Mouse (Mus musculus): Measurements from ENCODE around the gene Hes6.

Gene Hes6

DNA sequence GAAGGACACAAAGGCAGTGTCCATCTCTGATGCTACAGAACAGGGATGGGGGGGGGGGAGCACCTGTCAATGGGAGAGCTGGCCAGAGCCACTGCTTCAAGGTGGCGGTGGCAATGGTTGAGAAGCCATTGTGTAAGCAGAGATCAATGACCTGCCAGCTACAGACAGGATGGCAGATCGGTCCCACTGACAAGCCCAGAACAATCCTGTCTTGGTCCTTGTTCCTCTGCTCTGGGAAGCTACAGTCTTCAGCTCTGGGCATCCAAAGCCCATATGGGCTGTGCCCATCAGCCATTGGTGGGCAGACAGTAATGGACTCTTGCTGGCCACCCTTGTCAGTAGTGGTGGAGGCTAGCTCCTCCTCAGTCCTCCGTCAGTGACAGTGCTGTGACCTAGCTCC, 28.0 kb upstream of the Hes6 start:
- DNase-seq (ENCODE audit: low read depth, low spot score), result no peak

- DNase-seq (ENCODE audit: low read depth, low spot score), result no peak
Measured at GRCm38 (mm10) chr1:91439776-91440175, 25.9 kb upstream of the Hes6 start.

GRCm38 (mm10) chr1:91437573-91437972, 23.7 kb upstream of the Hes6 start:
- DNase-seq (ENCODE audit: low read depth, low spot score), result no peak

- no peak for DNase-seq (ENCODE audit: low read depth, low spot score)
Measured at GRCm38 (mm10) chr1:91437083-91437400, 23.2 kb upstream of the Hes6 start.

GRCm38 (mm10) chr1:91436380-91437082, 22.7 kb upstream of the Hes6 start:
- DNase-seq (ENCODE audit: low read depth, low spot score), result no peak

DNA sequence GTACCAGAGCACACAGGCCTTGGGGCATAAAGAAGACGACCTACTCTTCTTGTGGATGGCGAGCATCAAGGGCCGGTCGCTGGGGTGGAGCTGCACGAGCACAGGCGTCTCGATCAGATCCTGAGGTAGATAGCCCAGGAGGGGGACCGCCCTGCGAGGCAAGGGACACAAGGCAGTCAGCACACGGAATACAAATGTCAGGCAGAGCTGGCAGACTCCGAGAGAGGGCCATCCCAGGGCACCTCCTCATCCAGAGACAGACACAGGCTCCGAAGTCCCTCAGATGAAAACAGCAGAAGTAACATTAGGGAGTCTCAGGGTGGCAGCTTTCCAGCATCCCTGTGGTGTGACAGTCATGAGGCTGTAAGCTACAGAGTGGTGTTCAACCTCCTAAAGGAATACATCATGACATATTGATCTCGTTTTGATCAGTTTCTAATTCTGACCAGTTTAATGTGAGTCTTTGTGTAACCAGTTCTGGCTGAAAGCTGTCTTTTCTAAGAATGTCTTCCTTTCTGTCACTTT, 21.8 kb upstream of the Hes6 start:
- DNase-seq (ENCODE audit: low read depth, low spot score), result no peak

GRCm38 (mm10) chr1:91434905-91435304, 21.1 kb upstream of the Hes6 start:
- no peak for DNase-seq (ENCODE audit: low read depth, low spot score)

GRCm38 (mm10) chr1:91430761-91431160, 16.9 kb upstream of the Hes6 start:
- no peak for DNase-seq (ENCODE audit: low read depth, low spot score)

- no peak for DNase-seq (ENCODE audit: low read depth, low spot score)
Measured at GRCm38 (mm10) chr1:91429212-91429611, 15.4 kb upstream of the Hes6 start.

GRCm38 (mm10) chr1:91428614-91429013, 14.8 kb upstream of the Hes6 start:
- peak; percentile 75 for DNase-seq (ENCODE audit: low read depth, low spot score)

GRCm38 (mm10) chr1:91426397-91426796, 12.6 kb upstream of the Hes6 start:
- no peak for DNase-seq (ENCODE audit: low read depth, low spot score)

DNA sequence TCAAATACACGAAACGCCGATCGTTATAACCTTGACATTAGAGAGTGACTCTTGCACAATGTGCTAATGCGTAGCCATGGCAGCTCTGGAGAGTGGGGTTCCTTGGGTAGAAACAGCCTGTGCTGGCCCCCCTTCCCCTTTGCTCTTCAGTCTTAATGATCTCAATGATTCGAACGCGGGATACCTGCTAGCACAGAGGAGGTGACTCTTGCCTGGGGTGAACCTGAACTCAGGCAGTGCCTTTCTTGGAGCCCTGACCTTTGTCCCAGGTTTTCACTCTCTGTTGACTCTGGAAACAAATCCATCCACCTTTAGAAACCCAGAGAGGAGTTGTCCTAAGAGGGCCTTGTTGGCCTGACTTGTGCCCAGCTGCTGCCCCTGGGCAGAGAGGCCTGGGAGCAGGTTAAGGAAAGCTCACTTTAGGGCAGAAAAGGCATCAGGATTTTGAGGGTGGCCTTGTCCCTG, 6.8 kb upstream of the Hes6 start:
- no peak for DNase-seq (ENCODE audit: low read depth, low spot score)

DNA sequence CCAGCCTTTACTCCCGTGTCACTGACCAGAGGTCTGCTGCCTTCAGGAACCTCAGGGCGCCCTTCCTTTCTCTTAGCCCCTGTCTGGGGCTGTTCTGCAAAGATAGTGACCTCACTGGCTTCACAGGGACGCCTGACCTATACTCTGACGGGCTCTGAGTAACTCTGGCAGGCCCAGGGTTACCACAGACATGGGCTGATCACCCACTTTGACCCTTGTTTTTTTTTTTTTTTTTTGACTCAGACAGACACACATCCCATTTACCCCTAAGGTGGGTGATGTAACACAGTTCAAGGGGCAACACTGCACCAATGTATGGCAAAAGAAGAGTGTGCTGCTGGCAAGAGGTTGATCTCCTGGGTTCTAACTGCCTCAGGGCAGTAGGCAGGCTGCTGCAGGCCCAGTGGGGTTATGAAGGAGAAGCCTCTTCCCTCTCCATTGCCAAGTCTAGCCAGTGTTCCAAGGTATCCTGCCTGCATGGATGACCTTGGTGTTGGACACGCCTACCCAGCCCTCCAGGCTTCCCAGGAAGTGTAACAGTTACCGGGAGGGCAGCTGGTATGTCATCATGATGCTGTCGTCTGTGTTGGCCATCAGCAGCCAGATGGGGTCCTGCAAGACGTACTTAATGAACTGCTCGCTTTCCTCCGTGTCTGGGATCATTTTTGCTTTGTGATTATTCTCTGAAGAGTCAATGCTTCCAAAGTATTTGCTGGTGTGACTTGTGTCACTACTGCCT, 6.2 kb upstream of the Hes6 start:
- DNase-seq (ENCODE audit: low read depth, low spot score), result no peak

- DNase-seq (ENCODE audit: low read depth, low spot score), result no peak
Measured at GRCm38 (mm10) chr1:91417991-91418390, 4.2 kb upstream of the Hes6 start.

DNA sequence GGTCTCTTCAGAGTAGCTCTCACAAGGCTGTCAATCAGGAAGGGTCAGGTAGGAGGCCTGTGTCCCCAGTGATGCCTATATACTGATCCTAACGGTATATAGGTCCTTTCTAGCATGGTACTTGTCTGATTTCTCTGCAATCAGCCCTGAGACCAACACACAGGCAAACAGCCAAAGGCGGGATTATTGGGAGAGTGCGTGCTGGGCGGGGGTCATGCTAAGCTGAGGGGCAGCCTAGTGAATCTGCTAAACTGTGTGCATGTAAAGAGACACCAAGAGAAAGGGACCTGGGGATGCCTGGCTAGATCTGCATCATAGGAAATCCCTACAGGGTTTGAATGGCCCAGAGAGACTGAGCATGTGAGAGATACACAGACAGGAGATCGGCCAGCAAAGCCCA, 1.5 kb upstream of the Hes6 start:
- no peak for DNase-seq (ENCODE audit: low read depth, low spot score)

- DNase-seq (ENCODE audit: low read depth, low spot score), result no peak
Measured at GRCm38 (mm10) chr1:91414903-91415302, 1.1 kb upstream of the Hes6 start.

DNA sequence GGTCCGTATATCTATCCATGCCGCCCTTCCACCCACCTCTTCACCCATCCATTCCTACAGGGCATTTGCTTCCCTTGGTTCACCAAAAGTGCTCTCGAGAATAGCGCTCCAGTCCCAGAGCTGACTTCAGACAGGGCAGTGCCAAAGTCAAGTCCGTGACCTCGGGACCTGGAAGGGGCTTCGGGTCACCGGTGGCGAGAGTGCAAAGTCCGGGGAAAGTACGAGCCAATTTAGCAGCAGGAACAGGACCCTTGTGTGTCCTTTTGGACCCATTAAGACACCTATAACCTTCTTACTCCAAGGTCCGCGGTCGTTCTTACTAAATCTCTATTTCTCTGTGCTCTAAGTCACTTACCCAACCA, 321 bp downstream of the Hes6 start:
- no peak for DNase-seq (ENCODE audit: low read depth, low spot score)

GRCm38 (mm10) chr1:91413030-91413506, 770 bp downstream of the Hes6 start:
- DNase-seq (ENCODE audit: low read depth, low spot score), result peak; percentile 94

- no peak for DNase-seq (ENCODE audit: low read depth, low spot score)
Measured at GRCm38 (mm10) chr1:91412286-91413029, 1.4 kb downstream of the Hes6 start.

DNA sequence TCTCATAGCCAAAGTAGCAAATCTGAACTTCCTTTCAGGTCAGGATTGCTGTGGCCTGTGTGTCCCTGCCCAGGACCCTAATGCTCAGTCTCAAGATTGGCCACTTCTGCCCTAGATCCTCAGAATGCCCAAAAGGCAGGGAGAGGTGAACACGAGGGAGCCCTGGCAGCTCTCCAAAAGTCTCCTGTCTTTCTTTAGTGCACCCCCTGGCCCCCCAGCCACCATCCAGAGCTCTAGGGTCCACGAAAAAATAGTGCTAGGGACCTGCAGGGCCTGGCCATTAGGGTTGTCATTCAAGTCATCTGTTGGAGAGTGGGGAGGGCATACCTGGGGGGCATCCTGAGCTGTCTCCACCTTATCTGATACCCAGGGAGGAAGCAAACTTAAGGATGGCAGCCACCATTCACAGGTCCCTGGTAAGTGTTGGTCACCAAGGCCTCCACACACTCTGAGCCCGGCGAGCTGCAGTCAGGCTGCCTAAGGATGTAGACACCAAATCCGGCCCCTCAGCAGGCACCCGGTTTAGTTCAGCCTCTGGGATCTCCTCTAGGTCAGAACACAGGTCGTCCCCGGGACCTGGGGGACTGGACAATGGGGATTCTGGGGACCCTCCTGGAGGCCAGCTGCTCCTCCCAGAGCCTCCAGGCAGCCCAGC, 2.1 kb downstream of the Hes6 start:
- no peak for DNase-seq (ENCODE audit: low read depth, low spot score)

- no peak for DNase-seq (ENCODE audit: low read depth, low spot score)
Measured at GRCm38 (mm10) chr1:91407819-91408218, 6.0 kb downstream of the Hes6 start.

Measured in embryo, embryonic 11.5 days (tissue).